Mouse (Mus musculus): ENCODE results near the gene St7.

Gene St7

GRCm38 (mm10) chr6:17912312-17912711, 219.6 kb downstream of the St7 start:
- no peak for DNase-seq

- DNase-seq: no peak
Observed at GRCm38 (mm10) chr6:17912825-17913224, 220.1 kb downstream of the St7 start.

GRCm38 (mm10) chr6:17913315-17913714, 220.6 kb downstream of the St7 start:
- DNase-seq: no peak

DNA sequence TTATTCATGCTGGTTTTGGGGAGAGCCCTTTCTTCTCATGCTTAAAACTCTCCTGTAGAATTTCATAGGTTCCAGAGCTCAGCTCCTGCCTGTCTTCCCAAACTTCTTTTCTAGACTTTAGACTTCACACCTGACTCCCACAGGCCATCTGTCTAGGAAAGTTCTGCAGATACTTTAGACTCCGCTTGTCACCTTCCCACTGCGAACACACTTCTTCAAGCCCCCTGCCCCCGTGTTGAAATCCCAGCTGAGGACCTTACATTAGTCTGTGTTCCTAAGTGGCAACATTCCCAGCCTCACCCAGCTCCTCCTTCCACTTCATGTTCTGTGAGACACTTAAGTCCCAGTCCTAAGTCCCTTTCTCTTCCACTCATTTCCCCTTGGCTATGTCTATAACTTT, 221.6 kb downstream of the St7 start:
- no peak for DNase-seq

GRCm38 (mm10) chr6:17917233-17917632, 224.5 kb downstream of the St7 start:
- no peak for DNase-seq

DNA sequence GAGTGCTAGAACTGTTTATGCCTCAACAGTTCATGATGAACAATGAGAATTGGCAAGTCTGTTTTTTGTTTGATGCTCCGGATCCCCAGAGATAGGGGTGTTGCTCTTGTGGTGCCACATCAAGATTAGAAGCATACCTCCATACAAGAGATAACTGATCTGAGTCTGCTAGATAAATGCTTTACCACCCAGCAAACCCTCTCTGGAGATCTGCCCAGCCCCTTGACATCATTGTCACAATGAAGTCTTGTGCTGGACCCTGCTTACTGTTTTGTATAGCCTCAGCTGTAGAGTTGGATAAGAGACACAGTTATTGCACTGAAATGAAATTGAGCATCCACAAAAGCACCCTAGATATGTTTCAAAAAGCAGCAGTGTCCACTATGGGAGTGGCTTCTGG, 229.4 kb downstream of the St7 start:
- DNase-seq: no peak

- DNase-seq: no peak
Observed at GRCm38 (mm10) chr6:17922967-17923366, 230.2 kb downstream of the St7 start.

DNA sequence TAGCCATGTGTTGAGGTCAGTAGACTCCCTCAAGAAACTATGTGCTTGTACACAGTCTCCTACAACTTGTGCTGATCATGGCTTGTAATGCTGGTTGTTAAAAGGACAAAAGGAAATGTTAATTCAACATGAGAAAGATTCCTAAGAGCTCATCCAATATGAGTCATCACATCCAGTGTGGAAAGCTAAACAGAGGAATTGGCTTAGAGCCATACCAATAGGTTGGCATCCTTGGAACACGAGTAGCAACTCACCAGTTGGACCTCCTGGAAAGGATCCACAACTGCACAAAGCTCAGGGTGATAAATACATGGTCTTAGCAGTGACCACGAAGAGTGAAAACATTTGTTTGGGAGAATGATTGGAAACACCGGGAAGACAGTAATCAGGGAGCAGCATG, 230.6 kb downstream of the St7 start:
- no peak for DNase-seq

DNA sequence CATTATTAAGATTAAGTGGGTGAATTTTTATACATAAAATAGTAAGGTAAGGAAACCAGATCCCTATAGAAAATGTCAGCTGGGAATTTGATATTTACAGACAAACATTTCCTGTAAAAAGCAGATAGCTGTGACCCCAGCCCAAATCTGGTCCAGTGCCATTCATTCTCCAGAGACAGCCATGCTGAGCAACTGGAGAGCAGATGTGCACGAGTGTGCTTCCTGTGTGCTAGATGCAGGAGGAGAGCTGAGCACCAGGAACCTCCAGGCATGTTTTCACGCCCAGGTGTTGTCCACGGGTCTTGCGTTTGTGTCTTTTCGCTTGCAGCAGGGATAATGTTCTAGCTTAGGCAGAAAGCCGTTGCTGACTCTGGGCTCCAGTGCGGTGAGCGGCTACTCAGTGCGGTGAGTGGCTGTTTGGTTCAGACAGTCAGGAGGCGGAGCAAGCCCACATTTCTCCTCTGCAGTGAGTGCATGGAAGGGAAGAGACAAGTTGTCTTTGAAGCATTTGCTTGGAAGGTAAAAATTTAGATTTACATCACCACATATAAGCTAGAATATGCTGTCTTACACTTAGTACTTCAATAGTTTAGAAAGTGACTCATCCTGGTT, 231.3 kb downstream of the St7 start:
- DNase-seq: no peak

DNA sequence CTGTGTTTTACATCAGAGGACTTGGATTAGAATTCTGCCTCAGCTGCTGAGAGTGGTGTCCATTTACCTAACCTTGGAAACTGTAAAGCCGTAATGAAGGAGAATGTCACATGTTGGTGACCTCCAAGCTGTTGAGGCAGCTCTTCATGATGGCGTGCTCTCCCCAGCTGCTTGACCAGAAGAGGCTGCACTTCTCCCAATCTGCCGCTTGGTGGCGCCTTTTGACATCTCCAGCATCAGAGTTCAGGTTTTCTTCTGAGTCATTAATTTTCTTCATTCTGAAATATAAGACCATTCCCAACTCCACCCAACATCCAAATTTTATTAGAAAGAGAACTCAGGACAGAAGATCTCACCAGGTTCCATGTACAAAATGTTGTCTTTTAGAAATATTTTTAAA, 232.5 kb downstream of the St7 start:
- DNase-seq: no peak

DNA sequence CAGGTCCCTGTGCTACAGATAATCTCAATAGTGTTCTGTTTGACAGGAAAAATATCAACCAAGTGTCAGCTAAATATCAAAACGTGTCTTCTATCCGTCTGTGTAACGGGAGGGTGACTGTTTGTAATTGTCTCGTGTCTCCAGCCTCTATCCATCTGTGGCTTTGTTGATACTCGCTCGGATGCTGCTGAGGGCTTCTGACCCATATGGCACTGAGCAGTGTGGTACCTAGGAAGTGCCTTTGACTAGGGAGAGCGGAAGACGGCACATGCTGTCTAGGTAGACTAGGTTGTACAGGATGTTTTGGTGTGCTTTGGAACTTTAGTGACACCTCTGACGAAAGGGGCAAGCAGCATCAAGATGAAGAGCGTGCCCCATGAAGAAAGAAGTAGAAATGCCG, 235.0 kb downstream of the St7 start:
- DNase-seq: no peak

DNA sequence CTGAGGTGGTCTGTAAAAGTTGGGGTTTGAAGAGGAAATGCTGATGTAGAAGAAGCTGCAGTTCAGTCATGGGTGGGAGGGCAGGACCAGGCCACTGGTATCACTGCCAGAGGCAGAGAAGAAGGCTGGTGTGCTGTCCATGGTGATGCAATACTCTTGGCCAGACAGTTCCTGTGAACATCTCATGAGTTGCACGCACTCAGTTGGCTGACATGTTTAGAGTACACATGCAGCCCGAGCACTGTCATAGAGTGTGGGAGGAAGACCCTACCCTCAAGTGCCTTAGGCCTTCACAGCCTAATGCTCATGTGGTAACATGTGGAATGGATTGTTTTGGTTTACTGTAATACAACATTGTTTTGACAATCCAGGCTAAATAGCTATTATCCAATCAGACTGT, 238.5 kb downstream of the St7 start:
- no peak for DNase-seq

- no peak for DNase-seq
Observed at GRCm38 (mm10) chr6:17931835-17932234, 239.1 kb downstream of the St7 start.

DNA sequence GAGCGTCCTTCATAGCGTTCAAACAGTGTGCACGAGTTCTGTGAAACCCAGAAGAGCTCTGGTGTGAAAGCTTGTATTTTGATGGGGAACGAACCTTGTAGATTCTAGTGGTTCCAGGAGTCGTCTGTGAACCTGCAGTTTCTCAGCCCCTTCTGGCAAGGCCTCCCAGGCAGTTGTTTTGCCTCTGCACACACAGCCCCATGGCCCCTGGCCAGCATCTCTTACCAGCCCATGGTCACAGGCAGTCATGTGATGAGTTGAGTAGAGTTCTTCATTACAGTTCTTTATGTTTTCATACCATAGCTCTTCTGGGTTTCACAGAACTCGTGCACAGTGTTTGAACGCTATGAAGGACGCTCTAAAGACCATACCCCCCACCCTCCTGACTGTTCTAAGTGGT, 240.1 kb downstream of the St7 start:
- no peak for DNase-seq

DNA sequence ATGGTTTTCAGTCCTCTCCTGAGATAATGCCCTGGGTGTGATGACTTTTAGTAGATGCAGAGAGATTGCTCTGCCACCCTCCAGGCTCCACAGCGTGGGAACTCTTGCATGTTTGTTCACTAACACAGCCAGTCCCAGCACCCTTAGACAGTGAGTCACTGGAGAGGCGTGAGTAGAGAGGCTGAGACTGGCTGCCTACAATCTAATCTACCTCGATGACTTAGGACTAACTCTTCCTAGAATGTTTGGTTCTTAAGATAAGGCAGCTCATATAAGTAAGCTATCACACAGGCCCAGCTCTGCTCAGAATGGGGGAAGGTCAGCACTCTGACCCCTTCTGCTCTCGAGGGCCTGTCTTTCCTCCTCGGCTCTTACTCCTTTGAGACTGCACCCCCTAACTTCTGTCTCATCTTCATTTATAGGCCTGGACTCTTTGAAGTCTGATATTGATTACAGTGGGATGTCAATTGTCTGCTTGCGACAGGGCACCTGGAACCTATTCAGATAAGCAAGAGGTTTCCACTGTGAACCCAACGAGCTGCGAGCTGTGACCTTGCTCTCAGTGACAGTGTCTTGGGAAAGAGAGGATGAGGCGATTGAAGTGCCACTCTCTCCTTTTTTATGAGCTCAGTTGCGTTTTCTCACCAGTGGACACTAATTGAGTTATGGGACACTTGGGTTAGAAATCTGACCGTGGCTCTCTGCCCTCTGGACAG, 246.1 kb downstream of the St7 start:
- DNase-seq: no peak

DNA sequence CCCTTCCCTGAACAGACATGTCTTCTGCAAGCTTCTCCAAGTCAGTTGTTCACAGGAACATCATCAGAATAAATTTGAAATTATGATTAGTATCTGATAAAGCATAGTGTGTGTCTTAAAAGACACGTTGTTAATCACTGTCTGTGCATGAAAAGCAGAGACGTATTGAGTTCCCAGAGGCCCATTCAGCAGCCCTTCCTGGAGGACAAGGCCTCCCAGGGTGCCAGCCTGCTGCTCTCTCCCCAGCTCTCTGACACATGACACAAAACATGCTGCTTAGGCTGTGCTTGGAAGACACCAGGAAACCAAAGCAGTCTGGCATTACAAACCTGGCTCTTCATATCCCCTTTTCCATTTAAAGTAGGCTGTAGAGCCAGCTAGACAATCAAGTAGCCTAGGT, 249.2 kb downstream of the St7 start:
- DNase-seq: no peak

GRCm38 (mm10) chr6:17942344-17942743, 249.6 kb downstream of the St7 start:
- no peak for DNase-seq

DNA sequence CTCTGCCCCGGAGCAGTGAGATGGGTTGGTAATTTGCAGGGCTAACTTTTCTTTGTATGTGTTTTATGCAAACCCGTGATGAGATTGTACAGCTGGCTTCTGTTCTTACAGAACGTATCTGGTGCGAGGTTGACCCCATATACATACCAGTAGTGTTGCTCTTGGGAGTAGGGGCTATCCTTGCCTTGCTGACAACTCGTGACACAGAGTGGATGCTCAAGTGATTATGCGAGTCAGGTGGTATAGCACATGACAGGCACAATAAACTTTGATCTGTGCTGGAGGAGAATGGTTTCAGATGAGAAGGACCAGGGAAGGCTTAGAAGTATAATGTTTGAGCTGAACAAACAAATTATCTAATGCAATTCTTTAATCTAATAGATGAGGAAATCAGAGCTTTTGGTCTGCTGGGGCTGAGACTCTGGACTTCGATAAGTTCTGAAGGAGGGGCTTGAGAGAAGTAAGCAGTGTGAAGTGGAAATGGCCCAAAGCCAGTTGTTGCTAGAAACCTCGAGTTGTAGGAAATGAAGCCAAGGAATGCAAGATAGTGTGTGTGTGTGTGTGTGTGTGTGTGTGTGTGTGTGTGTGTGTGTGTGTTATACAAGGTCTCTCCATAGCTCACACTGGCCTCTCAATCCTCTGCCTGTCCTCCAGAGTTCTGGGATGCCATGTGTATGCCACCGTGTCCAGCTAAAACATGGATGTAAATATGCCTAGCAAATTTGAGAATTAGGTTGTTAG, 251.3 kb downstream of the St7 start:
- no peak for DNase-seq

- no peak for DNase-seq
Observed at GRCm38 (mm10) chr6:17946456-17946855, 253.7 kb downstream of the St7 start.

DNA sequence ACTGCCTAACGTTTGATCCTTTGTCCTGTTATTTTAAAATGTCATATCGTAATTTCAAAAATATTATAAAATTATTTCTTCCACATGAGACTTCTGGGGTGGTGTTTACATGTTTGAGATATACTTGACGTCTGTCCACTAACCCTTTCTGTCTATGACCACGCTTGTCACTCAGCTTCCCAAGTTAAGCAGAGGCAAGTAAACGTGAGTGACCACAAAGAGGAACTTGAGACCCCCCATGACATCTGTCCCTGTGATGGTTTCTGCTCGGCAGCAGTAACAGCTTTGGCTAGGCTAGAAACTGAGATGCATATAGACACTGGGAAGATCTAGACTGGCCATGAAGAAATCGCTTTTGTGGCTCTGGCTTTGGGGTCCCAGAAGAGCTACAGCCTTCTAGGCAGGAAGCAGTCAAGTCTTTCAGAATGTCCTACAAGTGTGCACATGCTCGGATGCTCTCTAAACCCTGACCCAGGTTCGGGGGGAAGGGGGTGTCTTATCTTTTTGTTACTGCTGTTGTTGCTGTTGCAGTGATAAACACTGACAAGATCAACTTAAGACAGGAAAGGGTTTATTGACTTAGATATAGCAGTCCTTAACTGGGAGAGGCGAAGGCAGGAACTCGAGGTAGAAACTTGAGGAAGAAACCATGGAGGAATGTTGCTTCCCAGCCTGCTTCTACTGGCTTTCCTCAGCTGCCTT, 254.5 kb downstream of the St7 start:
- DNase-seq: no peak

- no peak for DNase-seq
Observed at GRCm38 (mm10) chr6:17949103-17949502, 256.4 kb downstream of the St7 start.

DNA sequence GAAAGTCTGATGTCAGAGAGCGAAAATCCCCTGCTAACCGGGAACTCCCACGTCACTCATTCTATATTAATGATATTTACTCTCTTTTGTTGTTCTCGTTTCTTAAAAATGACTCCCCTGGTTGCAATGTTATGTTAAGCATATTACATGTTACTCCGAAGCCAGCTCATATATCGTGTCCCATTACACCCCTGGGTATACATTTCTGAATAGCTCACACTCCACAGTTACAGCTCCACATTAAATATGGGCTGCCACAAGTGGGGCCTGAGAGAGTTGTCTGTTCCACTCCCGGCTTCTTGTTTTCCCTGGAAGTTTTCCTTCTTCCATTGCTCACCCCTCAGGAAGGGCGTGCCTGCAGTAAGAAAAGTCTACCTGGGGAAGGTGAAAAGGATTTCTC, 259.0 kb downstream of the St7 start:
- no peak for DNase-seq

- DNase-seq: no peak
Observed at GRCm38 (mm10) chr6:17963455-17963854, 270.7 kb downstream of the St7 start.
